Mouse (Mus musculus): Measurements from ENCODE around the gene Cpm. TPM values are rescaled to one million over a fixed set of nuclear protein-coding genes. Genes with fewer than 3 reads are reported as not detected.
"Not testable (repeated sequence)": the region's sequence is repeated elsewhere in the genome, so short reads cannot be mapped to it uniquely, and the experiment has no call there.

Gene Cpm
- polyA plus RNA-seq, 1 experiment from 2014 or later, result 5.2 TPM

DNA sequence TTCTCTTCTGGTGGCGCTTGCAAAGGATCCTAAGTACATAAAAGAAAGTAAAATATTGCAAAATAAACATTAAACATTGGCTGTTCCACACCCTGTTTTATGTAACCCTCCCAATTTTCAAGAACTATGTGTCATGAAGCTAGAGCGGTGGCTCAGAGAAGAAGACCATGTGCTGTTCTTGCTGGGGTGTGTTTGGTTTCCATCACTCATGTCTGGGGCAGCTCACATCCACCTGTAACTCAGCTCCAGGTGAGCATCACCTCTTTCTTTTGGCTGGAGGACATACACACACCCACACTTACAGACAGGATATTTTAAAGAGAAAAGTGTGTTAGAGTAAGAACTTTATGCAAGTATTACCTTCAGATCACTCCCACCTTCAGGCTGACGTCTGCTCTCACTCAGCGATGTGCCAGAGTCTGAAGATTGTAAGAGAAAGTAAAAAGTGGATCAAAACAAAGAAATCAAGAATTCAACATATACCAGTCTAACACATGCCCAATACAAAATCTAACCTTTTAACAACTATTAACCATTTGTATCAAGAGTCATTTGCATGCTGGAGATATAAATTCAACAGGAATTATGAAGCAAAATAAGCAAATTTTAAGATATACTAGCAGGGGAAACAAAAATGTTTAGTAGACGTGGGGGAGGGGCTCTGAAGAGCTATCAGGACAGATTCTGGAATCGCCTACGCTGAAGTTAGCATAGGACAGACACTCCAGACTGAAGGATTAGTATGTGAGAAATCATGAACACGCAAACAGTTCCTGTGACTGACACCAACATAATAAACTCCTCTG lies 66.9 kb downstream of the Cpm start:
- peaks cover 94% of the 10 kb centered on the region for H3K36me3 ChIP-seq (replicated peaks)

DNA sequence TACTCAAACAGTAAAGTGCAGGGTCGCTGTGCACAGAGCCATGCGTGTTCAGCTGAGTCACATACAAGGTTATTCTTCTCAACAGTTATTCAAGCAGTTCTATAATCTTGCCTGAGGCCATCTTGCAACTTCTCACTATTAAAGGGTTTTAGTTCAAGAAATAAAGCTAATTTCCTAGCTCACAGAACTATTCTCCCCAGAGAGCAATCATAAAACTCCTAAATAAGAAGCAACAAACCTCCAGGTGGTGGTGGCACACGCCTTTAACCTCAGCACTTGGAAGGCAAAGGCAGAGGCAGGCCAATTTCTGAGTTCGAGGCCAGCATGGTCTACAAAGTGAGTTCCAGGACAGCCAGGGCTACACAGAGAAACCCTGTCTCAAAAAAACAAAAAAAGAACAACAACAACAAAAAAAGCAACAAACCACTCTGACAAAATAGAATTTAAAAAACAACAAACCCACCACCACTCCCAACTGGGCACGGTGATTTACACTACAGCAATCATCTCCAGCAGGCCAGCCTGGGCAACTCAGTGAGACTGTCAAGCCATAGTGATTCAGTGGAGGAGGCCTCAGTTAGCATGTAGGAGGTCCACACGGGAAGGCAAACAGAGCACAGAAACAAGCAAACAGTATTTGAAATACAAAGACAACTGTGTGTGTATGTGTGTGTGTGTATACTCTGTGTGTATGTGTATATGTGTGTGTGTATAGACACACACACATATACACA lies 67.7 kb downstream of the Cpm start:
- no peak overlapping the region for H3K4me3 ChIP-seq (replicated peaks)
- H3K27ac ChIP-seq, result no peak overlapping the region
- H3K36me3 ChIP-seq (replicated peaks), result peaks cover 94% of the 10 kb centered on the region
- no peak overlapping the region for H3K9ac ChIP-seq
- no peak overlapping the region for H3K4me2 ChIP-seq
- no peak for ATAC-seq (ENCODE audit: low FRiP score)
- H3K4me1 ChIP-seq, result no peaks in the 10 kb centered on the region
- H3K27me3 ChIP-seq, result no peaks in the 10 kb centered on the region
- no peaks in the 10 kb centered on the region for H3K9me3 ChIP-seq
- WGBS, result 94% methylated on average over 6 of the region's 6 CpGs

More for the DNA sequence above, 66.9 kb downstream of the Cpm start:
- H3K4me2 ChIP-seq, result no peak overlapping the region
- WGBS, result 95% methylated on average over 8 of the region's 8 CpGs
- no peak overlapping the region for H3K27ac ChIP-seq
- H3K9ac ChIP-seq, result no peak overlapping the region
- no peaks in the 10 kb centered on the region for H3K9me3 ChIP-seq
- ATAC-seq (ENCODE audit: low FRiP score), result no peak
- no peaks in the 10 kb centered on the region for H3K4me1 ChIP-seq
- no peaks in the 10 kb centered on the region for H3K27me3 ChIP-seq
- no peak overlapping the region for H3K4me3 ChIP-seq (replicated peaks)

DNA sequence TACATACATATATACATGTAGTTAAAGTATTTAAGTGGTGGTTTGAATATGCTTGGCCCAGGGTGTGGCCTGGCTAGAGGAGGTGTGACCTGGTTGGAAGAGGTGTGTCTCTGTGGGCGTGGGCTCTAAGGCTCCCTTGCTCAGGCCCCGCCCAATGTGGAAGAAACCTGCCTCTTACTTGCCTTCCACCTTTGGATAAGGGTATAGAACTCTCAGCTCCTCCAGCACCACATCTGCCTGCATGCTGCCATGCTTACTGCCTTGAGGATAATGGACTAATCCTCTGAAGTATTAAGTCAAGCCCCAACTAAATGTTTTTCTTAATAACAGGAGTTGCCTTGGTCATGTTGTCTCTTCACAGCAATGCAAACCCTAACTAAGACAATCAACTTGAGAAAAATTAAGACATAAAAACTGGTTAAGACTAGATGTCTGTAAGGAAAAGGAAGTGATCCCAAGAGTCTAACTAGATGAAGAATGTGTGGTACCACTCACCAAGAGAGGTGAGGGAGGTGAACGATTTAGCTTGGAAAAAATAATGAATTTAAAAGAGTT lies 68.3 kb downstream of the Cpm start:
- no peaks in the 10 kb centered on the region for H3K4me1 ChIP-seq
- peaks cover 92% of the 10 kb centered on the region for H3K36me3 ChIP-seq (replicated peaks)
- H3K27me3 ChIP-seq, result no peaks in the 10 kb centered on the region
- no peak overlapping the region for H3K4me2 ChIP-seq
- 94% methylated on average over 3 of the region's 3 CpGs for WGBS
- H3K4me3 ChIP-seq (replicated peaks), result no peak overlapping the region
- no peak for ATAC-seq (ENCODE audit: low FRiP score)
- H3K27ac ChIP-seq, result no peak overlapping the region
- H3K9ac ChIP-seq, result no peak overlapping the region
- H3K9me3 ChIP-seq, result no peaks in the 10 kb centered on the region

DNA sequence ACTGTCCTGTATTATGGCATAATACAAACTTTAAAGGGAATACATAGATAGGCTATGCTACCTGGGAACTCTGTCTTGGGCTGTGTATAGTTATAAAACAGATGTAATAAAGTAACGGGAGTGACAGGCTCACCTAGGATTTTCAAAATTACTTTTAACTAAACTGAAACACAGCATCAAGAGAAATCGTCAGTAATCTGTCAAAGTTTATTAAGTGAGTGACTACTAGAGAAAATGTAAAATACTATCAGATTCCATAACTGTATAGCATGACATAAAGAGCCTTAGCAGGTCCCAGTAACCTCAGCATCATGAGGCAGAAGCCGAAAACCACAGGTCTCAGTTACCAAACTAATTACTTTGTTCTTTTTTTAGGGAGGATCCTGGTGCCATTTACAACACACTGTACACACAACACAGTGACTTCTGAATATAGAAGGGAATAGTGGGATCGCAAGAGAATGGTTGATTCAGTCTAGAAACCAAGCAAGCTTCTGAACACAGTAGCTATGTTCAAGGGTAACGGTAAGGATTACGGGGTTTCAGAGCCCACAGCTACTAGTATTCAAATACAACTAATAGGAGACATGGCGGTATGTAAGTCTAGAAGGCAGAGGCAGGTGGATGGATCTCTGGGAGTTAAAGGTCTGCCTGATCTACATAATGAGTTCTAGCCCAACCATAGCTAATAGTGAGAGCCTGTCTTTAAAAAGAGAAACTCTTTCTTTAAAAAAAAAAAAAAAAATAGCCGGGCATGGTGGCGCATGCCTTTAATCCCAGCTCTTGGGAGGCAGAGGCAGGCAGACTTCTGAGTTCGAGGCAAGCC lies 69.2 kb downstream of the Cpm start:
- Histone ChIP-seq H3K9ac (no peak overlapping the region), H3K36me3 (replicated peaks) (peaks cover 95% of the 10 kb centered on the region), H3K27me3 (no peaks in the 10 kb centered on the region), H3K9me3 (no peaks in the 10 kb centered on the region), H3K4me2 (no peak overlapping the region), H3K4me3 (replicated peaks) (no peak overlapping the region), H3K27ac (no peak overlapping the region), H3K4me1 (no peaks in the 10 kb centered on the region)
- no peak for ATAC-seq (ENCODE audit: low FRiP score)
- 94% methylated on average over 10 of the region's 10 CpGs for WGBS

DNA sequence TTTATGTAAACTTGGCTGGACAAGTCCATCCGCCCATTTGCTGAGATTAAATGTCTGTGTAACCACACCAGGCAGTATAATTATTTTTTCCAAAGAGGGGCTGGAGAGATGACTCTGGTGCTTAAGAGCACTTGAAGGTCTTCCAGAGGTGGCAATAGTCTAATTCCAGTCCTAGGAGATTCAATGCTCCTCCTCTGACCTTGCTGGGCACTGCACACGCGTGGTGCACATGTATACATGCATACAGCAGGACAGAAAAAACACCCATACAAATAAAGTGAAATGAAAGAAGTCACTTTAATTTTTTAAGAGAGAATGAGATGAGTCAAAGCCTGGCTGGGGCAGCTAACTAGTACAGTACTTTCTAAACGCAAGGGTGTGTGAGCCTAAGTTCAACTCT lies 70.6 kb downstream of the Cpm start:
- Histone ChIP-seq H3K36me3 (replicated peaks) (peaks cover 97% of the 10 kb centered on the region), H3K4me3 (replicated peaks) (no peak overlapping the region), H3K4me2 (no peak overlapping the region), H3K9ac (no peak overlapping the region), H3K27ac (no peak overlapping the region), H3K4me1 (no peaks in the 10 kb centered on the region), H3K9me3 (no peaks in the 10 kb centered on the region), H3K27me3 (no peaks in the 10 kb centered on the region)
- WGBS, result 96% methylated on average over 4 of the region's 4 CpGs
- ATAC-seq (ENCODE audit: low FRiP score), result no peak

DNA sequence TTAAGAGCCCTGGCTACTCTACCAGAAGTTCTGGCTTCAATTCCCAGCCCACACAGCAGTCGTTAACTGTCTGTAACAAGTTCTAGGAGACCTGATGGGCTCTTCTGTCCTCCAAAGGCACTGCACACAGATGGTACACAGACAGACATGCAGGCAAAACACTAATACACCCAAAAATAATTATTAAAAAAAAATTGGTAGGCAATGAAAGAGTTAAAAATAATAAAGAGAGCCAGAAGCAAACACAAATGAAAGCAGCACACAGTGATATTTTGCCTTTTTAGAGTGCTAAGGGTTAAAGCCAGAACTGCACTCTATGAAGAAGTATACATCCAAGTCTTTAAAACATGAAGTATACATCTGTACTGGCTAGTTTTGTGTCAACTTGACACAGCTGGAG lies 71.2 kb downstream of the Cpm start:
- no peak for ATAC-seq (ENCODE audit: low FRiP score)
- Histone ChIP-seq H3K36me3 (replicated peaks) (peaks cover 97% of the 10 kb centered on the region), H3K4me3 (replicated peaks) (no peak overlapping the region), H3K4me2 (no peak overlapping the region), H3K27me3 (no peaks in the 10 kb centered on the region), H3K9ac (no peak overlapping the region), H3K9me3 (no peaks in the 10 kb centered on the region), H3K4me1 (no peaks in the 10 kb centered on the region), H3K27ac (no peak overlapping the region)
- 100% methylated on average over 1 of the region's 1 CpGs for WGBS

DNA sequence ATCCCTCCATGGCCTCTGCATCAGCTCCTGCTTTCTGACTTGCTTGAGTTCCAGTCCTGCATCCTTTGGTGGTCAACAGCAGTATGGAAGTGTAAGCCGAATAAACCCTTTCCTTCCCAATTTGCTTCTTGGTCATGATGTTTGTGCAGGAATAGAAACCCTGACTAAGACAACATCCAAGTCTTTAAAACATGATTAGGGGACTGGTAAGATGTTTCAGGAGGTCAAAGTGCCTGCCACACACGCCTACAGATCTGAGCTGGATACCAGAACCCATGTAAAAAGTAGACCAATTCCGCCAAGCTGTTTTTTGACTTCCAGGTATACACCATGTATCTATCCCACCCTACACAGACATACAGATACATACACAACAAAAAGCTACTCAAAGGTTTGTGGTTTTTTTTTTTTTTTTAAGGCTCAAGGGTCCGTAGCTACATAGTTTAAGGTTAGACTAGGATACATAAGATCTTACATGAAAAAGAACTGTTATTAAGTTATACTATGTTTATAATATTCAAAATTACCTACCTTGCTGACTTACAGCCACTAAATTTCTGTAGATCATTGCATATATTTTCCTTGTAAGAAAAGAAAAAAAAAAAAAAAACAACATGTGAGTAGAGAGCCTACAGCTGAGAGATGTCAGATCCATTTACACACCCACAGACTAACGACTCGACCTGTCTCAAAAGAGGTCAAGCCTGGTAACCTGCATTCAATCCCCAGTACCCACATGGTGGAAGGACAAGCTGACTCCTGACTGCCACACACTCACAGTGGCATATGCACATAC lies 71.9 kb downstream of the Cpm start:
- H3K36me3 ChIP-seq (replicated peaks), result peaks cover 92% of the 10 kb centered on the region
- no peaks in the 10 kb centered on the region for H3K27me3 ChIP-seq
- 92% methylated on average over 6 of the region's 6 CpGs for WGBS
- no peak for ATAC-seq (ENCODE audit: low FRiP score)
- no peak overlapping the region for H3K9ac ChIP-seq
- no peak overlapping the region for H3K4me2 ChIP-seq
- H3K9me3 ChIP-seq, result no peaks in the 10 kb centered on the region
- no peaks in the 10 kb centered on the region for H3K4me1 ChIP-seq
- no peak overlapping the region for H3K4me3 ChIP-seq (replicated peaks)
- no peak overlapping the region for H3K27ac ChIP-seq

DNA sequence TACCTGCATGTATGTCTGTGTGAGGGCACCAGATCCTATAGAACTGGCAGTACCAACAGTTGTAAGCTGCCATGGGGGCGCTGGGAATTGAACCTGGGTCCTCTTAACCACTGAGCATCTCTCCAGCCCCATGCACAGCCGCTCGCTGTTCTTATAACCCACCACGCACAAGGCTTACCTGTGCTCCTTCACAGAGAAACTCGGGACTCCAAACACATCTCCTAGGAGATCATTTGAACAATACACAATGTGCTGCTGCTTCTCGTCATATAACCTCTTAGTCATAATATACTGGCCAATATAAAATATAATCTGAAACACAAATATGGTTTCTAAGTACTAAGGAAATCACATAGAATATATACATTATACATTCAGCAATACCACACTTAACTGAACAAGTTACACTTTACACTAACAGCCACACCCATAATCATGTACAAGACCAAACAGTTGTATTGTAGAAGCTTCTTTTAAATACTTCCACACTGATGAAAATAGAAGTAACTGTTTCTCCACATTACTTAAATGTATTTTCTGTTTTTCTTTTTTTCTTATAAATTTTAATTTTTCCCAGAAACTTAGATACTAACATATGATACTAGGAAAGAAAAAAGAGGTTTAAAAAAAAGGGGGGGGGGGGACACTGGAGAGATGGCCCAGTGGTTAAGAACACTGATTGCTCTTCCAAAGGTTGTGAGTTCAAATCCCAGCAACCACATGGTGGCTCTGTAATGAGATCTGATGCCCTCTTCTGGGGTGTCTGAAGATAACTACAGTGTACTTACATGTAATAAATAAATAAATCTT lies 72.9 kb downstream of the Cpm start:
- Histone ChIP-seq H3K27me3 (no peaks in the 10 kb centered on the region), H3K4me2 (no peak overlapping the region), H3K4me1 (peaks cover 4% of the 10 kb centered on the region), H3K9ac (no peak overlapping the region), H3K36me3 (replicated peaks) (peaks cover 92% of the 10 kb centered on the region), H3K4me3 (replicated peaks) (no peak overlapping the region), H3K9me3 (no peaks in the 10 kb centered on the region), H3K27ac (no peak overlapping the region)
- 96% methylated on average over 6 of the region's 6 CpGs for WGBS
- ATAC-seq (ENCODE audit: low FRiP score), result no peak

DNA sequence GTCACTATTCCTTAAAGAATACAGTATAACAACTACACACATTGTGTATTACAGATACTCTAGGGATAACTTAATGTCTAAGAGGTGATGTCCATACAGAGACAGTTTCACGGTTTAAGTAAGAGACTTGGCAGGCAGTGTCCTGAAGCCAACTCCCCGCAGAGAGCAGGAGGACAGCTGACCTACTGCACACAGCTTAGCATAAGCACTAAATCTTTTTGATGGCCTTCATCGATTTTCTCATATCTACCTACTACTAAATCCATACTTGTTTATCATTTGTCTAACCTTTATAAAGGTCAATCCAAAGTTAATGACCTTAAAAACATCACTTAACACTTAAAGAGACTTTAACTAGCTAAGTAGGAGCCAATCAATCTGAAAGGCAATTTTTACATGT lies 74.2 kb downstream of the Cpm start:
- H3K9me3 ChIP-seq, result no peaks in the 10 kb centered on the region
- H3K27ac ChIP-seq, result no peak overlapping the region
- no peak overlapping the region for H3K4me2 ChIP-seq
- no peak overlapping the region for H3K4me3 ChIP-seq (replicated peaks)
- no peak for ATAC-seq (ENCODE audit: low FRiP score)
- H3K9ac ChIP-seq, result no peak overlapping the region
- H3K27me3 ChIP-seq, result no peaks in the 10 kb centered on the region
- 97% methylated on average over 3 of the region's 3 CpGs for WGBS
- peaks cover 4% of the 10 kb centered on the region for H3K4me1 ChIP-seq
- H3K36me3 ChIP-seq (replicated peaks), result peaks cover 85% of the 10 kb centered on the region

DNA sequence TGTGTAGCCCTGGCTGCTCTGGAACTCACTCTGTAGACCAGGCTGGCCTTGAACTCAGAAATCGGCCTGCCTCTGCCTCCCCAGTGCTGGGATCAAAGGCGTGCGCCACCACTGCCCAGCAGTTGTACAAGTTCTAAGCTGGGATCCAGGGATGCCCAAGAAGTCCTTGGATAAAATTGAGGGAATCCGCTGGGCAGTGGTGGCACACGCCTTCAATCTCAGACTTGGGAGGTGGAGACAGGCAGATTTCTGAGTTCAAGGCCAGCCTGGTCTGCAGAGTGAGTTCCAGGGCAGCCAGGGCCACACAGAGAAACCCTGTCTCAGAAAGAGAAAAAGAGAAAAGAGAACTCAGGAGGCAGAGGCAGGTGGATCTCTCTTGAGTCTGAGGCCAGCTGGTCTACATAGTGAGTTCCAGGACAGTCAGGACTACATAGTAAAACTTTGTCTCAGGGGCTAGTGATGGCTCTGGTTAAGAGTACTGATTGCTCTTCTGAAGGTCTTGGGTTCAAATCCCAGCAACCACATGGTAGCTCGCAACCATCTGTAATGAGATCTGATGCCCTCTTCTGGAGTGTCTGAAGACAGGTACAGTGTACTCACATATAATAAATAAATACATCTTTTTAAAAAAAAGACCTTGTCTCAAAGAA lies 75.1 kb downstream of the Cpm start:
- not testable (repeated sequence) for H3K27ac ChIP-seq
- 98% methylated on average over 6 of the region's 6 CpGs for WGBS

DNA sequence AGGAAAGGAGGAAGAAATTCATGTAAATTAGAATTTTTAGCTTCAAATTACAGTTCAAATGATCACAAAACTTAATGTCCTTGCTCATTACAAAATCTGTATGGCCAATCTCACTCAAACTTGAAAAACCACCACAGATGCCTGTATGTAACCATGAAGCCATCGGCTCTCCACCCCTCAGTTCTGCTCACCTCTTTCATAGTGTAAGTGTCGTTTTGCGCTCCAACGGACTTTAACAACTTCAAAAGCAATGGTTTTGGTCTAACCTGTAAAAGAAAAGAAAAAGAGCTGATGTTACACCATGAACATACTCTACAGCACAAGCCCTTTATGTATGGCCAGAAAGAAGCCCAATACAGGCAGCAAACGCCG lies 75.7 kb downstream of the Cpm start:
- H3K36me3 ChIP-seq (replicated peaks), result peaks cover 75% of the 10 kb centered on the region
- ATAC-seq (ENCODE audit: low FRiP score), result no peak
- H3K4me2 ChIP-seq, result no peak overlapping the region
- peaks cover 14% of the 10 kb centered on the region for H3K4me1 ChIP-seq
- WGBS, result 95% methylated on average over 6 of the region's 6 CpGs
- no peak overlapping the region for H3K9ac ChIP-seq
- no peaks in the 10 kb centered on the region for H3K9me3 ChIP-seq
- H3K4me3 ChIP-seq (replicated peaks), result no peak overlapping the region
- H3K27ac ChIP-seq, result no peak overlapping the region
- no peaks in the 10 kb centered on the region for H3K27me3 ChIP-seq

More for the DNA sequence above, 75.1 kb downstream of the Cpm start:
- not testable (repeated sequence) for H3K4me3 ChIP-seq (replicated peaks); H3K9ac ChIP-seq; H3K9me3 ChIP-seq; H3K27me3 ChIP-seq; ATAC-seq (ENCODE audit: low FRiP score); H3K4me2 ChIP-seq
- Histone ChIP-seq H3K4me1 (peaks cover 13% of the 10 kb centered on the region), H3K36me3 (replicated peaks) (peaks cover 80% of the 10 kb centered on the region)

Measured in forebrain, embryonic 12.5 days (tissue).